Mouse (Mus musculus): ENCODE data around the gene Ppp1r18.

GRCm38 (mm10) chr17:35864832-35865353 lies 500 bp upstream of the Ppp1r18 start:
- TF ChIP-seq CTCF (IDR thresholded peaks at IDR 0.05; ENCODE audit: insufficient read depth, low read length) (no peak), POLR2A (IDR thresholded peaks at IDR 0.05; ENCODE audit: borderline replicate concordance, extremely low read depth, low read depth, low read length) (no peak)

Measured in lung, adult 2 months (tissue).